Mouse (Mus musculus): ENCODE measurements around the gene Plcb4. TPM values are rescaled to one million over a fixed set of nuclear protein-coding genes. Genes with fewer than 3 reads are reported as not detected.

Gene Plcb4
- polyA plus RNA-seq, 1 experiment from 2014 or later = 33.8 TPM

DNA sequence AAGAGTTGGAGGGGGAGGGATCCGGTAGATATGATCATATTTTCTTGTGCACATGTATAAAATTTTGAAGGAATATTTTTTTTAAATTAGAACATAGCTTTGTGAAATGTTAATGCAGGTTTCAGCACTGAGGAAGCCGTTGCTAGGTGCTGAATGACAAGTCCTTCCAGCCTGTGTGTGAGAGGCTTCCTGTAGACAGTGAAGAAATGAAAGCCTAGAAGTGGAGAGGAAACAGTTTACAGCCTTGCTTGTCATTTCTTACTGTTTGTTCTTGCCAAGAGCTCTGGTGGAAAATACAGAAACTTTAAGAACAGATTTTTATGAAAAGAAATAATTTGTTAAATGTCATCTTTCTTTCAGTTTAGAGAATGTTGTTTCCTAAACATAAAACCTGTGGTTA is 214.9 kb downstream of the Plcb4 start:
- Histone ChIP-seq H3K4me2 (no peak overlapping the region), H3K27ac (ENCODE audit: low read depth, low read length) (no peak overlapping the region), H3K4me3 (ENCODE audit: low read depth, low read length) (no peak overlapping the region), H3K36me3 (ENCODE audit: control insufficient read depth, insufficient read depth, low read length) (no peaks in the 10 kb centered on the region), H3K27me3 (ENCODE audit: control insufficient read depth, insufficient read depth, low read length) (no peaks in the 10 kb centered on the region), H3K4me1 (ENCODE audit: control insufficient read depth, insufficient read depth, low read length) (peaks cover 8% of the 10 kb centered on the region), H3K9me3 (replicated peaks; ENCODE audit: control insufficient read depth, low read length) (no peaks in the 10 kb centered on the region), H3K9ac (ENCODE audit: low read depth, low read length) (no peak overlapping the region)
- no peak for ATAC-seq (replicated peaks; ENCODE audit: insufficient number of reproducible peaks, low FRiP score, low TSS enrichment)
- 58% methylated on average over 2 of the region's 2 CpGs for WGBS (ENCODE audit: insufficient replicate concordance)

DNA sequence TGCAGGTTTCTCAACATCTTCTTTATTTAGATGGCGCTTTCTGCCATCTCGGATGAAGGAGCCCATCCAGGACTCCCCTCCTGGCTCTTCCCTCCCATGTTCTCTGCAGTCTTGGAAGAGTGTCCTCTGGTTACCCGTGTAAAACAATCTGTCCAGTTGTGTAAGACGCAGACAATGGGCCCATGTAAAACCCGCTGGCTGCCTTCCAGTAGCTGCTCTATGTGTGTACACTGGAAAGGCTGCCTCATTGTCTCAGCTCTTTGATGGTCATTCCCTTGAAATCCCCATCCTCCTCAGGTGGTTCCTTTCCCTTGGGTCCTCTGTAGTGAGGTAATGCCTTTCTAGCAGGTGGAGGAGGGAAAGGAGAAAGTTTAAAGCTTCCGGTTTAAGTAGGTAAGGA is 216.7 kb downstream of the Plcb4 start:
- Histone ChIP-seq H3K4me3 (ENCODE audit: low read depth, low read length) (no peak overlapping the region), H3K4me2 (no peak overlapping the region), H3K36me3 (ENCODE audit: control insufficient read depth, insufficient read depth, low read length) (no peaks in the 10 kb centered on the region), H3K27me3 (ENCODE audit: control insufficient read depth, insufficient read depth, low read length) (no peaks in the 10 kb centered on the region), H3K9ac (ENCODE audit: low read depth, low read length) (no peak overlapping the region), H3K9me3 (replicated peaks; ENCODE audit: control insufficient read depth, low read length) (no peaks in the 10 kb centered on the region), H3K27ac (ENCODE audit: low read depth, low read length) (no peak overlapping the region), H3K4me1 (ENCODE audit: control insufficient read depth, insufficient read depth, low read length) (peaks cover 7% of the 10 kb centered on the region; the same call in 1 of the 2 replicates)
- 88% methylated on average over 6 of the region's 6 CpGs for WGBS (ENCODE audit: insufficient replicate concordance)
- ATAC-seq (replicated peaks; ENCODE audit: insufficient number of reproducible peaks, low FRiP score, low TSS enrichment) = no peak

DNA sequence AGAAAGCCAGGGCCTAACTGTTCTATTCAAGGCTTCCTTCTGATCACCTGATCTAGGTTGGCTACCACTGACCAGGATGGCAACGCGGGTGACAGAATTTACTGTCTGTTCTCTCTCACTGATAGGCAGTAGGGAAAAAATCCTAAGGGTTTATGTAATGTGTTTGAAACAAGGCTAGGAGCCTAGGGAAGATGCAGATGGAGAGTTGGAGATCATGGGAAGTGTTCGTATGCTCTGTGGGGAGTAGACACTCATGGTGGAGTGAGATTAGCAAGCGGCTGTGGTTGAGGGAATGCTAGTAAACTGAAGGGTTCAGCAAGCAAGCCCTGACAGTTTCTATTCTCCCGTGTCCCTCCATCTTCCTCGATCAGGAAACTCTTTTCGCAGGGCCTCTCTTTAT is 220.5 kb downstream of the Plcb4 start:
- Histone ChIP-seq H3K9me3 (replicated peaks; ENCODE audit: control insufficient read depth, low read length) (no peaks in the 10 kb centered on the region), H3K27ac (ENCODE audit: low read depth, low read length) (no peak overlapping the region), H3K4me1 (ENCODE audit: control insufficient read depth, insufficient read depth, low read length) (peaks cover 8% of the 10 kb centered on the region; the same call in 1 of the 2 replicates), H3K27me3 (ENCODE audit: control insufficient read depth, insufficient read depth, low read length) (no peaks in the 10 kb centered on the region), H3K4me2 (no peak overlapping the region), H3K9ac (ENCODE audit: low read depth, low read length) (no peak overlapping the region), H3K36me3 (ENCODE audit: control insufficient read depth, insufficient read depth, low read length) (no peaks in the 10 kb centered on the region), H3K4me3 (ENCODE audit: low read depth, low read length) (no peak overlapping the region)
- no peak for ATAC-seq (replicated peaks; ENCODE audit: insufficient number of reproducible peaks, low FRiP score, low TSS enrichment)
- 79% methylated on average over 7 of the region's 7 CpGs for WGBS (ENCODE audit: insufficient replicate concordance)

DNA sequence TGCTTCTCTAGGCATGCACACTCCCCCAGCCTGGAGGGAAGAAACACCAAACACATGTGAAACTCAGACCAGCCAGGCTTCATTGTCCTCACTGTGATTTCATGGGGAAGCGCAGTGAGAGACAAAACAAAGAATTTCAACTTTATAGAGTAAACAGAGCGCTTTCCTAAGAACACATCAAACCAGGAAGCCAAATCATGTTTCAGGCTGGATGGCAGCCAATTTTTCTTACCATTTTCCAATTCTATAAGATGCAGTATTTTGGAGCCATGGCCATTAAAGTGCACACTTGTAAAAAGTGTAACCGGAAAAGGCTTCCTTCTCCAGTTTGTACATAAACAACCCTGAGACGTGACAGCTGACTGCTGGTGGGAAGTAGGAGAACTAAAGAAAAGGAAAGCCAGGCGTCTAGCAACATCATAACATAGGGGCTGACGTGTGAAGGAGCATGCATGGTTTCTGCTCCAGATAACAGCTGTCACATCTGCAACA is 221.5 kb downstream of the Plcb4 start:
- Histone ChIP-seq H3K27ac (ENCODE audit: low read depth, low read length) (no peak overlapping the region), H3K4me2 (no peak overlapping the region), H3K9me3 (replicated peaks; ENCODE audit: control insufficient read depth, low read length) (no peaks in the 10 kb centered on the region), H3K36me3 (ENCODE audit: control insufficient read depth, insufficient read depth, low read length) (no peaks in the 10 kb centered on the region), H3K4me3 (ENCODE audit: low read depth, low read length) (no peak overlapping the region), H3K9ac (ENCODE audit: low read depth, low read length) (no peak overlapping the region), H3K27me3 (ENCODE audit: control insufficient read depth, insufficient read depth, low read length) (no peaks in the 10 kb centered on the region), H3K4me1 (ENCODE audit: control insufficient read depth, insufficient read depth, low read length) (peaks cover 8% of the 10 kb centered on the region)
- WGBS (ENCODE audit: insufficient replicate concordance) = 30% methylated on average over 6 of the region's 6 CpGs
- ATAC-seq (replicated peaks; ENCODE audit: insufficient number of reproducible peaks, low FRiP score, low TSS enrichment) = no peak

DNA sequence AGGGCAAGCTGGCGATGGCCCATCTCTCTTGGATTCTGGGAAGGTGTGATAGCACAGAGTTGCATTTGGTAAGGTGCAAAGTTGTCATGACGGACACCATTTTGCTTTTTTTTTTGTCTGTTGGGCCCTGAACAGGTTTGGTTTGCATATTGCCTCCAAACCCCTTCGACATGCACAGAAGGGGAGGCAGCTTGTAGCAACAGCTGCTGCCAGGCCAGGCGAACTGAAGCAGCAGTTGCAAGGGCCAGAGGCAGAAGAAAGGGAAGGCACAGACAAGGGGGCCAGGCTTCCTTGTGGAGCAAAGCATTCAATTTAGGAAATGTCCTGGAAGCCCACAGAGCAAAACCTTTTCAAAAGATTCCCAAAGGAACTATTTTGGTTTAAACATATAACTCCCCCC is 224.5 kb downstream of the Plcb4 start:
- Histone ChIP-seq H3K4me3 (ENCODE audit: low read depth, low read length) (no peak overlapping the region), H3K27me3 (ENCODE audit: control insufficient read depth, insufficient read depth, low read length) (no peaks in the 10 kb centered on the region), H3K9ac (ENCODE audit: low read depth, low read length) (no peak overlapping the region), H3K4me2 (no peak overlapping the region), H3K9me3 (replicated peaks; ENCODE audit: control insufficient read depth, low read length) (no peaks in the 10 kb centered on the region), H3K36me3 (ENCODE audit: control insufficient read depth, insufficient read depth, low read length) (no peaks in the 10 kb centered on the region), H3K4me1 (ENCODE audit: control insufficient read depth, insufficient read depth, low read length) (peaks cover 18% of the 10 kb centered on the region), H3K27ac (ENCODE audit: low read depth, low read length) (no peak overlapping the region)
- 87% methylated on average over 4 of the region's 4 CpGs for WGBS (ENCODE audit: insufficient replicate concordance)
- no peak for ATAC-seq (replicated peaks; ENCODE audit: insufficient number of reproducible peaks, low FRiP score, low TSS enrichment)

DNA sequence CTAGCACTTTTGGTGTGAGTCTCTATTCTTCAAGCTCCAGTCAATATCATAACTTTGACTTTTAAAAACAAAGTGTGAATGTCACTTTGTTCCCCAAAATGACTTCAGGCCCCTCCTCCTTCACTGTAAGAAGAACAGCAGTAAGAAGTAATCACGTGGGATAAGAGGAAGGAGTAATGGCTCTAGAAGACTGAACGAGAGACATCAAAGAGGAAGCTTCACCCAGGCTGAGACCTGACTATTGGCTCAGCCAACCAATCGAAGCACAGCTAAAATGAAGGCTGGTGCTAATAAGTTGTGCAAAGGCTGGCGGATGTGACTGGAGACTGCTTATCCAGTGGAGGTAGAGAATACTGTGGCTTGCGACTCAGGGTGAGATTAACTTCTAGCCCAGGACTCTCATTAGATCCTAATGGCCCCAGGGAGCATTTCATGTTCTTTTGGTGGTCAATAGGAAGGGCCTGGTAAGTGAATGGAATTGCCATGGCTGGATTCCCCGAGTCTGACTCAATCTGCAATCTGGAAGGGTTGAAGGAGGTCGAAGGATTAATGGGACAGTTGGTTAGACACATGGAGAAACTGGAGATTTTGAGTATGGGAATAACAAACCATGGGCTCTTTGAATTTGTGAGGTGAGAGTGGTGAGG is 225.8 kb downstream of the Plcb4 start:
- H3K9me3 ChIP-seq (replicated peaks; ENCODE audit: control insufficient read depth, low read length) = no peaks in the 10 kb centered on the region
- 80% methylated on average over 7 of the region's 7 CpGs for WGBS (ENCODE audit: insufficient replicate concordance)
- no peaks in the 10 kb centered on the region for H3K27me3 ChIP-seq (ENCODE audit: control insufficient read depth, insufficient read depth, low read length)
- ATAC-seq (replicated peaks; ENCODE audit: insufficient number of reproducible peaks, low FRiP score, low TSS enrichment) = no peak
- no peak overlapping the region for H3K4me2 ChIP-seq
- no peak overlapping the region for H3K9ac ChIP-seq (ENCODE audit: low read depth, low read length)
- H3K4me3 ChIP-seq (ENCODE audit: low read depth, low read length) = no peak overlapping the region
- H3K27ac ChIP-seq (ENCODE audit: low read depth, low read length) = no peak overlapping the region
- peaks cover 25% of the 10 kb centered on the region for H3K4me1 ChIP-seq (ENCODE audit: control insufficient read depth, insufficient read depth, low read length)
- H3K36me3 ChIP-seq (ENCODE audit: control insufficient read depth, insufficient read depth, low read length) = no peaks in the 10 kb centered on the region

DNA sequence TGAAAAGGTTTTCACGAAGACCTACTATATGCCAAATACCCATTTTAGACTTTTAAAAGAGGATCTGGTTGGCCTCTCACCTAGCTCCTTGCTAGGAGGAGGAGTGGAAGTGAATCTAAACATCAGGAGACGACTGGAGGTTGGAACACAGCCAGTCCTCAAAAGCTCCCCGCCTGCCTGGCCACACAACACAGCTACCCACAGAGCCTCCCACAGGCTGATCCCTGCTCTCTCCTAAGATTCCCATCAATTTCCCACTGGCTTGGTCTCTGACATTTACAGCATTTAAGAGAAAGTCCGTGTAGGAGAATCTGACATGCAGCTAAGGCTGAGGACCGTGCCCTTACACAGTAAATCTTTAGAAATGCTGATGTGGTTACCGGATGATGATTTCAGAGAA is 226.8 kb downstream of the Plcb4 start:
- no peak overlapping the region for H3K4me3 ChIP-seq (ENCODE audit: low read depth, low read length)
- H3K27me3 ChIP-seq (ENCODE audit: control insufficient read depth, insufficient read depth, low read length) = no peaks in the 10 kb centered on the region
- H3K4me1 ChIP-seq (ENCODE audit: control insufficient read depth, insufficient read depth, low read length) = peaks cover 17% of the 10 kb centered on the region
- H3K36me3 ChIP-seq (ENCODE audit: control insufficient read depth, insufficient read depth, low read length) = no peaks in the 10 kb centered on the region
- WGBS (ENCODE audit: insufficient replicate concordance) = 58% methylated on average over 6 of the region's 6 CpGs
- H3K4me2 ChIP-seq = no peak overlapping the region
- no peaks in the 10 kb centered on the region for H3K9me3 ChIP-seq (replicated peaks; ENCODE audit: control insufficient read depth, low read length)
- no peak overlapping the region for H3K27ac ChIP-seq (ENCODE audit: low read depth, low read length)
- H3K9ac ChIP-seq (ENCODE audit: low read depth, low read length) = no peak overlapping the region
- ATAC-seq (replicated peaks; ENCODE audit: insufficient number of reproducible peaks, low FRiP score, low TSS enrichment) = no peak

DNA sequence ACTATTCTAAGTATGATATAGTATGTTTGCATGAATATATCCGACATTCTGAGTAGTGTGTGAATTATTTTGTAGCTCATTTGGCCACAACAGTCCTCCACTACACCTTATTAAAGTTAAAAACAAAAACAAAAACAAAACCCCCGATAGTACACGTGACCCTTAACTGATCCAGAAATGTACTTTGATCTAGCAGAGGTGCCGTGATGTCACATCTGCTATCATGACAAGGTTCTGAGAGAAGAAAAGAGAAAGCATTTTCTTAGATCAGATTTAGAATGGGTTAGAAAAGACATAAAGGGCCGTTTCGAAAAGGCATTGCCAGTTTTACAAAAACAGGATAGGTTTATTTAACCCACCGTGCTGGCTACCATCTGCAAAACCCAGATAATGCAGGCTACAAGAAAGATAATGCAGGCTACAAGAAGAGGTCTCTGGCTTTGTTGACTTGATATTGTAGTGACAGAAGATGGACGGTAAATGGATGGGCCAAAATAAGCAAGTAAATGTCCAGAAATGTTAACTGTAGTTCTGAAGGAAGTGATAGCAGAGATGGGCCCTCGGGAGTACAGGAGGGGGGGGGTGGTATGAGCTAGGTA is 227.4 kb downstream of the Plcb4 start:
- 64% methylated on average over 9 of the region's 9 CpGs for WGBS (ENCODE audit: insufficient replicate concordance)

DNA sequence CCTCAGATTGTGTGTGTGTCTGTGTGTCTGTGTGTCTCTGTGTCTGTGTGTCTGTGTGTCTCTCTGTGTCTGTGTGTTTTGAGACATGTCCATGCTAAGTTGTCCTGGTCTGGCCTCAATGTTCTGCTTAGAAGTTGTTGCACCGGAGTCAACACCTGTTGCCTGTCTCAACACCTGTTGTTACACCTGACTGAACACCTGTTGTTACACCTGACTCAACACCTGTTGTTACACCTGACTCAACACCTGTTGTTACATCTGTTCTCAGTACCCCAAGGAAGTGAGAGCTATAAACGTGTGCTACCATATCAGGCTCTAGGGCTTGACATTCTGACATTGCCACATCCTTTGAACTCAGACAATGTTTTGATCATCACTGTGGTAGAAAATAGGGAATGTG is 229.0 kb downstream of the Plcb4 start:
- 67% methylated on average over 2 of the region's 2 CpGs for WGBS (ENCODE audit: insufficient replicate concordance)
- no peak for ATAC-seq (replicated peaks; ENCODE audit: insufficient number of reproducible peaks, low FRiP score, low TSS enrichment)
- Histone ChIP-seq H3K4me3 (ENCODE audit: low read depth, low read length) (no peak overlapping the region), H3K36me3 (ENCODE audit: control insufficient read depth, insufficient read depth, low read length) (no peaks in the 10 kb centered on the region), H3K27me3 (ENCODE audit: control insufficient read depth, insufficient read depth, low read length) (no peaks in the 10 kb centered on the region), H3K4me1 (ENCODE audit: control insufficient read depth, insufficient read depth, low read length) (peaks cover 23% of the 10 kb centered on the region), H3K4me2 (no peak overlapping the region), H3K9ac (ENCODE audit: low read depth, low read length) (no peak overlapping the region), H3K9me3 (replicated peaks; ENCODE audit: control insufficient read depth, low read length) (no peaks in the 10 kb centered on the region), H3K27ac (ENCODE audit: low read depth, low read length) (no peak overlapping the region)

More for the DNA sequence above, 227.4 kb downstream of the Plcb4 start:
- Histone ChIP-seq H3K27me3 (ENCODE audit: control insufficient read depth, insufficient read depth, low read length) (no peaks in the 10 kb centered on the region), H3K9me3 (replicated peaks; ENCODE audit: control insufficient read depth, low read length) (no peaks in the 10 kb centered on the region), H3K27ac (ENCODE audit: low read depth, low read length) (no peak overlapping the region), H3K4me1 (ENCODE audit: control insufficient read depth, insufficient read depth, low read length) (peaks cover 20% of the 10 kb centered on the region), H3K9ac (ENCODE audit: low read depth, low read length) (no peak overlapping the region), H3K36me3 (ENCODE audit: control insufficient read depth, insufficient read depth, low read length) (no peaks in the 10 kb centered on the region), H3K4me3 (ENCODE audit: low read depth, low read length) (no peak overlapping the region), H3K4me2 (no peak overlapping the region)
- no peak for ATAC-seq (replicated peaks; ENCODE audit: insufficient number of reproducible peaks, low FRiP score, low TSS enrichment)
